Mouse (Mus musculus) ES-E14 (cell line): ENCODE measurements at regions not wholly inside any gene's neighbourhood (a gene's known extent, or its start where the extent isn't known, plus 50 kb on each side); places are given as distances from the start of the nearest gene placed in this dataset.

Experiments
- CHD2 ChIP-seq: IDR thresholded peaks from 2 replicates; pipeline ENCODE4 v1.6.1; 2014; ENCODE audit warnings: mild to moderate bottlenecking, low read depth, low read length, inconsistent platforms
- HCFC1 ChIP-seq: IDR thresholded peaks from 2 replicates; pipeline ENCODE4 v1.6.1; 2012; ENCODE audit warnings: low read length, inconsistent platforms, borderline replicate concordance; ENCODE audit not compliant: insufficient read depth
- MAFK ChIP-seq: IDR thresholded peaks from 2 replicates; pipeline ENCODE4 v1.6.1; 2014; ENCODE audit warnings: mild to moderate bottlenecking, low read depth, low read length, inconsistent platforms; ENCODE audit not compliant: insufficient read depth
- ZC3H11A ChIP-seq: IDR thresholded peaks from 2 replicates; pipeline ENCODE4 v1.6.1; 2012; ENCODE audit warnings: low read depth, mild to moderate bottlenecking, inconsistent platforms, low read length, borderline replicate concordance
- ZNF384 ChIP-seq: IDR thresholded peaks from 2 replicates; pipeline ENCODE4 v1.6.1; 2012; ENCODE audit warnings: low read depth, low read length, inconsistent platforms

GRCm38 (mm10) chr16:14840786-14841185 is 65.6 kb upstream of the Efcab1 start:
- TF ChIP-seq MAFK (no peak), ZC3H11A (no peak), CHD2 (no peak), HCFC1 (no peak), ZNF384 (no peak)
